Mouse (Mus musculus) ES-Bruce4 (cell line): ENCODE measurements around the gene Gabarapl1.

Experiments used
- CTCF ChIP-seq: IDR thresholded peaks from one replicate; pipeline ENCODE4 v1.8.1; 2011; ENCODE audit warnings: low read depth, low read length
- EP300 ChIP-seq: IDR thresholded peaks from 2 replicates; pipeline ENCODE4 v1.6.1; 2011; ENCODE audit warnings: low read depth, low read length; ENCODE audit not compliant: insufficient read depth
- POLR2A ChIP-seq: IDR thresholded peaks from one replicate; pipeline ENCODE4 v1.8.1; 2011; ENCODE audit warnings: low read length; ENCODE audit not compliant: insufficient read depth

GRCm38 (mm10) chr6:129503471-129503870 is 29.5 kb upstream of the Gabarapl1 start:
- TF ChIP-seq CTCF (no peak), EP300 (no peak), POLR2A (no peak)
